Mouse (Mus musculus) E14TG2a.4 (cell line): Measurements from ENCODE around the gene Cwf19l1.

Source experiments
- H3K27me3 ChIP-seq: 2 replicates; pipeline ENCODE4 v1.6.1; 2014; ENCODE audit warnings: low read length, control low read depth; ENCODE audit not compliant: insufficient read depth
- H3K36me3 ChIP-seq: 2 replicates; pipeline ENCODE4 v1.6.1; 2014; ENCODE audit warnings: low read length, control low read depth; ENCODE audit not compliant: insufficient read depth
- H3K4me1 ChIP-seq: replicated peaks from 2 replicates; pipeline ENCODE4 v1.6.1; 2014; ENCODE audit warnings: low read depth, low read length, control low read depth
- H3K4me3 ChIP-seq: replicated peaks from 2 replicates; pipeline ENCODE4 v1.5.1; 2014; ENCODE audit warnings: mild to moderate bottlenecking, low read length
- H3K9me3 ChIP-seq: 2 replicates; pipeline ENCODE4 v1.6.1; 2014; ENCODE audit warnings: low read length, control low read depth
- CTCF ChIP-seq: conservative IDR thresholded peaks from 2 replicates; pipeline ENCODE4 v1.5.1; 2014; ENCODE audit warnings: low read length
- NANOG ChIP-seq: IDR thresholded peaks from 2 replicates; pipeline ENCODE4 v1.6.1; 2014; ENCODE audit warnings: borderline replicate concordance, low read length, mixed read lengths
- POU5F1 ChIP-seq: IDR thresholded peaks from 2 replicates; pipeline ENCODE4 v1.6.1; 2014; ENCODE audit warnings: low read length, borderline replicate concordance

Gene Cwf19l1

DNA sequence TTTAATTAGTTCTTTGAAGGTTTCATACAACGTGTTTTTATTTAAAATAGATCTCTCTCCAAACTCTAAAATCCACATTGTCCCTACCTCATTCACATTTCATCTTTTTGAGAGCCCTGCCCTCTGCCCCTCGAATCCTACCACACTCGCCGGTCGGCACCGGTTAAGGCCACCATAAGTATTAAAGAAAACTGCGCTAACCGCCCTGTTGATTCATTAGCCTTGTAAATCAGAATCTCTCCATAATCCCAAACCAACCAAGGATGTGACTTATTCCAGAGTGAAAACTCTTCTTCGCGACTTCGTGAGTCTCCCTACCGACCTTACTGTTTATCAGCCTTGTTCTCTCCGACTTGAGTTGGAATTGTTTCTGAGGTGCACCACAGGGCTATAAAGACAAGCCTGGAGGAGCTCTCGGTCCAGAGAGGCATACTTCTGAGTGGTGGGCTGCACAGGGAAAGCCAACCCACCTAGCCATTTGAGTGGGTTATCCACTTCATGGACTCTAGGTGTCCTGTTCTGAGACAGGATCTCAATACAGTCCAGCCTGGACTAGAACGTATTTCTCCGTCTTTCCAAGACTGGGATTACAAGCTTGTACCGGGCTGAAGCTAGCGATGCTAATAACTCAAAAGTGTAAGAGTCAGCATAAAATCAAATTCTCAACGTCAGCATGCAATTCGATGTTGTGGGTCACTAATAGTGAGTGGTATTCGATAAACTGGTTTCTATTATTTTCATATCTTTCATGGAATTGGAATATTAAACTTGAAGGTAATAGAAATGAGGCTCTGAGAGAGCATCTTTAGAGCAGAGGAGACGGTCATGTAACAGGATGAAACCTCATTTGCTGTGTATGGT, 27.8 kb downstream of the Cwf19l1 start:
- TF ChIP-seq POU5F1 (no peak), CTCF (no peak), NANOG (no peak)
- peaks cover 46% of the 10 kb centered on the region for H3K36me3 ChIP-seq
- H3K9me3 ChIP-seq: no peaks in the 10 kb centered on the region
- H3K4me1 ChIP-seq: peaks cover 30% of the 10 kb centered on the region
- peak overlapping the region; percentile 96 for H3K4me3 ChIP-seq
- H3K27me3 ChIP-seq: no peaks in the 10 kb centered on the region

DNA sequence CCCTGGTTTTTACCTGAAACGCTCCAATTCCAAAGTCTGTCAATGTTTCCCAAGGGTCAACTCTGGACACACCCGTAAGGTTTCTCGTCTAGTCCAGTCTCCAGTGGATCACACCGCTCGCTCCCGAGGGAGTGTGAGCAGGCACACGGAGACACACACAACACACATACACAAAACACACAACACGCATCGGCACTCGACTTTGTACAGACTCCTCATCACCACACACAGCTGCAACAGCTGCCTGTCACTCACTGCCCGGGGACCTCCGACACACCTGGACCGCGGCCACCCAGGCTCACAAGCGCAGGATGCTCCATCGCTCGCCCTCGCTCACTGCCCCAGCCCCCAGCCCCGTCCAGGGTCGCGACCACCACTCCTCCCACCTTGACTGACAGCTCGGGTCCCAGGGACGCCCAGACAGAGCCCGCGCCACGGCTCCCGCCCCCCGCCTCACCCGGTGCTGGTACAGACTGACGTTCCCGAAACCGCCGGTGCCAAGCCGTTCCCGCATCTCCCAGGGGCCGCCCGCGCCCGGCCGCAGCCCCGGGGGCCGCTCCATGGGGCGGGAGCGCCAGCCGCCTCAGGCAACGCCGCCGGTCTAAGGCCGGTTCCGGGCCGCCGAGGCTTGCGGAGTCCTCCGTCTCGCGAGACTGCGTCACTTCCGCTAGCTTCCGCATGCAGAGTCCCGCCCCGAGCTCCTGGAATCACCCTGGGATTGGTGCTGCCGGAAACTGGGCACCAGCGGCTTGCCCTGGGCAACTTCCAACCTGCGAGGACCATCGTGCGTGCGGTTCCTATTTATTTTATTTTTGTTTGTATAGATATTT, 28.6 kb downstream of the Cwf19l1 start, which contains the start of gene Chuk:
Chuk (minus strand) TSS at position 650 of the 830 bp plus-strand sequence.
- peak within 1 kb of the TSS; percentile 96 for H3K4me3 ChIP-seq
- H3K27me3 ChIP-seq: no peaks in the 10 kb centered on the region
- H3K4me1 ChIP-seq: peaks cover 26% of the 10 kb centered on the region
- H3K36me3 ChIP-seq: peaks cover 43% of the 10 kb centered on the region
- no peak for TF ChIP-seq POU5F1
- no peak for TF ChIP-seq CTCF
- no peak for TF ChIP-seq NANOG
- H3K9me3 ChIP-seq: no peaks in the 10 kb centered on the region

DNA sequence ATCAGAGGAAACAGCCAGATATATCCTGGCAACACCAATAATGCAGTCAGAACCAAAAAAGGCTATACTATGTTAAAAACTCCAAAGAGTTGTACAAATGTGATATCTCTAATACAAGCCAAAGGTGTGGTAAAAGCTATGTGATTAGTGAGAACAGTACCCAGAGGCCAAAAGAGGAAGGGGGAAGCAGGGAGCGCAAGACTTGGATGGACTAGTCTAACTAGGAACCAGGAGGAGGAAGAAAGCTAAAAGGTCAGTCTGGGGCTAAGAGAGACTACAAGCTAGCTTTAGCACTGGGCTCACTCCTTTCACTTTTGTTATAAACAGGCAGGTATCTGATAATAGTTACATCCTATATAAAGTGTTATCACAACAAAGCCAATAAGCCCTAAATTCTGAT, 31.3 kb downstream of the Cwf19l1 start:
- Histone ChIP-seq H3K4me1 (peaks cover 25% of the 10 kb centered on the region), H3K4me3 (no peak overlapping the region), H3K36me3 (peaks cover 36% of the 10 kb centered on the region), H3K9me3 (no peaks in the 10 kb centered on the region), H3K27me3 (no peaks in the 10 kb centered on the region)
- TF ChIP-seq CTCF (no peak), POU5F1 (no peak), NANOG (no peak)

DNA sequence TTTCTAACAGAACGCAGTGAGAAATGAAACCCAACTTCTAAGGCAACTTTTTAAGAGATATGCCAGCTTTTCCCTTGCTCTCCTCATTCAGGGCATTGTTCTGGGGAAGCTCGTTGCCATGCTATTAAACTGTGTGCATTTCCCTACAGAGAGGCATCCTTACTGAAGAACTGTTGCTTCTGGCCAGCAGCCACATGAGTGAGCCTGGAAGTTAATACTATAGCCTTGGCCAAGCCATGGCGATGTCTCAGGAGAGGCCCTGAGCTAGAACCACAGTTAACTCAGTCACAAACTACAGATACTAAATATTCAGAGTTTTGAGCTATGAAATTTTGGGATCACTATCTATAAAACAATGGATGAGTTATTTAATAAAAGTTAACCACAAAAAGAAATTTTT, 32.7 kb downstream of the Cwf19l1 start:
- Histone ChIP-seq H3K27me3 (no peaks in the 10 kb centered on the region), H3K9me3 (no peaks in the 10 kb centered on the region), H3K4me3 (no peak overlapping the region), H3K4me1 (peaks cover 19% of the 10 kb centered on the region), H3K36me3 (peaks cover 36% of the 10 kb centered on the region)
- TF ChIP-seq CTCF (no peak), NANOG (no peak), POU5F1 (no peak)

DNA sequence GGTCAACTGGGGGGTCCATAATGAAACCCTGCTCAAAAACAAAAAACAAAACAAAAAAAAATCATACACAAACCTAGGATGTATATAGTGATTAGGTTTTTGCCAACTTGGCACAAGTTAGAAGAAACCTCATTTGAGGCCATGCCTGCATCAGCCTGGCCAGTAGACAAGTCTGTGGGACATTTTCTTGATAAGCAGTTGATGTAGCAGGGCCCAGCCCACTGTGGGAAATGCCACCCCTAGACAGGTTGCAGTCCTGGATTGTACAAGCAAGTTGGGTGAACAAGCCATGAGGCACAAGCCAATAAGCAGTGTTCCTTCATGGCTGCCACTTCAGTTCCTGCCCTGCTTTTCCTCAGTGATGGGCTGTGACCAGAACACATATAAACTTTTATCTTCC, 34.8 kb downstream of the Cwf19l1 start:
- Histone ChIP-seq H3K4me3 (no peak overlapping the region), H3K36me3 (peaks cover 55% of the 10 kb centered on the region), H3K4me1 (peaks cover 6% of the 10 kb centered on the region; the same call in 1 of the 2 replicates), H3K9me3 (no peaks in the 10 kb centered on the region), H3K27me3 (no peaks in the 10 kb centered on the region)
- TF ChIP-seq POU5F1 (no peak), CTCF (no peak), NANOG (no peak)

DNA sequence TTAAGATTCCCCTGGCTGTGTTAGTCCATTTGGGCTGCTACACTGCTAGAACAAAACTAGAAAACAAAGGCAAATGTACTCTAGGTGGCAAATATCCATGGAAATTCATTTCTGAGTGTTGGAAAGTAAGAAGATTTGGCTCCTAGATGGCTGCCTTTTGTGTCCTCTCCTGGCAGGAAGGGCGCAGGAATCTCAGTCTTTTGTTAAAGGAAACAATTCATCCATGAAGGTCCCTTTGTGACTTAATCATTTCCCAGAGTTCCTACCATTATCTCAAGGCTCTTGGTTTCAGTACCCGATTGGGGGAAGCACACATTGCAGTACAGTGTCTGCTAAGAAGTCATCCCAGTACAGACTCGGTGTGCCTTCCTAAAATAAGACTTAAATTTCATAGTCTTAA, 49.4 kb downstream of the Cwf19l1 start:
- peaks cover 56% of the 10 kb centered on the region for H3K36me3 ChIP-seq
- no peaks in the 10 kb centered on the region for H3K9me3 ChIP-seq
- peaks cover 30% of the 10 kb centered on the region for H3K4me1 ChIP-seq
- TF ChIP-seq POU5F1 (no peak), NANOG (peak; percentile 81; the same call in 1 of the 2 replicates)
- no peaks in the 10 kb centered on the region for H3K27me3 ChIP-seq
- no peak overlapping the region for H3K4me3 ChIP-seq

DNA sequence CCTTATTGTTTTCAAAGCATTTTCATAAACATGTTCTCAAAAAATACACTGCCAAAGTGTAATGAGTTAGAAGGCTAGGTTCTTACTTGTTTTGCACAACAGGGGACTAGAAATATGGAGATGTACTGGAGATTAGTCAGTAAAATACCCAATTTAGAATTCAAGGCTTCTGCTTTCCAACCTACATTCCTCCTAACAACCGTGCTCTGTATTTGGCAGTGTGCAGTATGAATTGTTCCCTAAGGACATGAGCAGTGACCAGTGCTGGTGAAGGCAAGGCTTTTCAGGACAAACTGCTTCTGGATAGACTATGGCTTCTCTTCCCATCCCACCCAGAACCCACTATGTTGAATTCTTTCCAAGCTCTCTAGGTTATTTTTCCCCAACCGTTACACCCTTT, 54.8 kb downstream of the Cwf19l1 start:
- H3K4me1 ChIP-seq: peaks cover 23% of the 10 kb centered on the region
- no peaks in the 10 kb centered on the region for H3K27me3 ChIP-seq
- TF ChIP-seq POU5F1 (no peak), CTCF (no peak), NANOG (no peak)
- H3K9me3 ChIP-seq: no peaks in the 10 kb centered on the region
- H3K36me3 ChIP-seq: peaks cover 73% of the 10 kb centered on the region
- no peak overlapping the region for H3K4me3 ChIP-seq

DNA sequence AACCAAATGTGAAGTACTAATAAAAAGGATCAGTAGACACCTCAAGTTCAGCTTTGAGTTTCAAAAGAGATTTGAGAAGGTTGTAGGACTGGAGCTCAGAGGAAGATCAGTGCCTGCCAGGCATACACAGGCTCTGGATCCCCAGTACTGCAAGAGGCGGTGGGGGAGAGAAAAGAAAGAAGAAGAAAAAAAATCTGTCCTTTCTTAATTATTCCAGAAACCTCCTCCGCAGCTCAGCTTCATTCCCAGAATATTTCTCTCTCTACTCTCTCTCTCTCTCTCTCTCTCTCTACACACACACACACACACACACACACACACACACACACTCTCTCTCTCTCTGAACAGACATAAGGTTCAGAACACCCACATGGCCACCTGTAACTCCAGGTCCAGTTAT, 55.7 kb downstream of the Cwf19l1 start:
- peaks cover 74% of the 10 kb centered on the region for H3K36me3 ChIP-seq
- H3K4me3 ChIP-seq: no peak overlapping the region
- peaks cover 22% of the 10 kb centered on the region for H3K4me1 ChIP-seq
- no peaks in the 10 kb centered on the region for H3K9me3 ChIP-seq
- H3K27me3 ChIP-seq: no peaks in the 10 kb centered on the region
- TF ChIP-seq NANOG (no peak), POU5F1 (no peak), CTCF (no peak)
